In genomic region chr1:62747421-62748111, GRCm38 (mm10) we compare ENCODE assay signal across 12 mouse cellular contexts. TPM values are rescaled to one million over a fixed set of nuclear protein-coding genes. Genes with fewer than 3 reads are reported as not detected.
A peak's percentile ranks its signal among the peaks of the same experiment; 100 is the strongest.
DNase-seq lines count a peak whose midpoint lies in the region; ATAC-seq and TF ChIP-seq lines count a peak whose summit lies in the region.
"Had no signal": no experiment of that assay in that cellular context is flagged by ENCODE, and none has a peak within 500 bp of the region (broad histone marks: within the 10 kb centered on the region; RNA-seq: fewer than 3 reads in every experiment).

No protein-coding gene starts in this region.

- peak overlapping the region; percentile 30 for H3K27ac ChIP-seq in liver, adult 2 months (replicated peaks; ENCODE audit: insufficient read depth, low read depth, low read length)
- no peak overlapping the region for H3K27ac ChIP-seq in liver, embryonic 11.5 days (ENCODE audit: low read depth, low read length)
- H3K27ac ChIP-seq: forebrain, embryonic 15.5 days; hindbrain, embryonic 15.5 days; liver, embryonic 14.5 days had no signal

- ATAC-seq in liver, embryonic 11.5 days (replicated peaks; ENCODE audit: low FRiP score): no peak
- ATAC-seq: forebrain, embryonic 15.5 days had no signal

- intact Hi-C loops in heart, postnatal 36 days (cut with DNase I): loop anchor here (2.0 kb wide), 1 partner anchor 23 kb away; no protein-coding TSS in a partner anchor
- intact Hi-C loops in heart, postnatal 10 days (cut with DNase I): no loop called here

- no peaks in the 10 kb centered on the region for H3K9me3 ChIP-seq in liver, embryonic 11.5 days (ENCODE audit: control insufficient read depth, low read length)
- H3K9me3 ChIP-seq: forebrain, embryonic 15.5 days; hindbrain, embryonic 15.5 days had no signal

- no peak overlapping the region for H3K4me2 ChIP-seq in liver, embryonic 11.5 days
- H3K4me2 ChIP-seq: forebrain, embryonic 15.5 days; hindbrain, embryonic 15.5 days had no signal

- no peak for TF ChIP-seq POLR2A in liver, adult 2 months (IDR thresholded peaks at IDR 0.05; ENCODE audit: extremely low read depth, insufficient read depth, low read length)

- no peaks in the 10 kb centered on the region for H3K27me3 ChIP-seq in liver, adult 2 months (ENCODE audit: control insufficient read depth, insufficient read depth, low read length)
- no peaks in the 10 kb centered on the region for H3K27me3 ChIP-seq in liver, embryonic 11.5 days (replicated peaks; ENCODE audit: control insufficient read depth, insufficient read depth, low read length)
- H3K27me3 ChIP-seq: forebrain, embryonic 15.5 days; hindbrain, embryonic 15.5 days had no signal

- WGBS in liver, adult 2 months: 20% methylated on average over 10 of the region's 10 CpGs
- 70% methylated on average over 10 of the region's 10 CpGs for WGBS in liver, embryonic 11.5 days

- no peak overlapping the region for H3K9ac ChIP-seq in liver, adult 2 months (ENCODE audit: low read depth, low read length)
- H3K9ac ChIP-seq in liver, embryonic 11.5 days (ENCODE audit: low read depth, low read length): no peak overlapping the region
- H3K9ac ChIP-seq: forebrain, embryonic 15.5 days; hindbrain, embryonic 15.5 days; liver, embryonic 14.5 days had no signal

- no peaks in the 10 kb centered on the region for H3K79me2 ChIP-seq in liver, adult 2 months (ENCODE audit: control insufficient read depth, insufficient read depth, low read length)

- no peak overlapping the region for H3K4me3 ChIP-seq in liver, adult 2 months (ENCODE audit: insufficient read depth, low read depth, low read length)
- no peak overlapping the region for H3K4me3 ChIP-seq in liver, embryonic 11.5 days (ENCODE audit: low read depth, low read length)
- H3K4me3 ChIP-seq: forebrain, embryonic 15.5 days; hindbrain, embryonic 15.5 days had no signal

- peak; percentile 98 for DNase-seq in heart, adult 11 months
- DNase-seq in heart, postnatal 36 days: no peak
- DNase-seq in liver, adult 2 months (ENCODE audit: extremely low read depth, low read depth, low spot score): peak; percentile 79
- DNase-seq in liver, embryonic 11.5 days (ENCODE audit: low spot score): no peak
- peak; percentile 35 to 36 for DNase-seq in heart, postnatal 10 days
- DNase-seq in kidney, postnatal 36 days: peak; percentile 44 to 69
- DNase-seq in ovary, postnatal 36 days (ENCODE audit: low spot score): no peak
- DNase-seq: cerebellum, postnatal 14 days; right cerebral cortex, adult 18-20 months had no signal

- H3K4me1 ChIP-seq in liver, adult 2 months (ENCODE audit: control insufficient read depth, insufficient read depth, low read length): peaks cover 21% of the 10 kb centered on the region
- H3K4me1 ChIP-seq in liver, embryonic 11.5 days (replicated peaks; ENCODE audit: control insufficient read depth, insufficient read depth, low read length): no peaks in the 10 kb centered on the region

- no peaks in the 10 kb centered on the region for H3K36me3 ChIP-seq in liver, adult 2 months (ENCODE audit: control insufficient read depth, insufficient read depth, low read length)
- H3K36me3 ChIP-seq in liver, embryonic 11.5 days (ENCODE audit: control insufficient read depth, insufficient read depth, low read length): no peaks in the 10 kb centered on the region

- no peak for TF ChIP-seq CTCF in liver, adult 2 months (IDR thresholded peaks at IDR 0.05; ENCODE audit: low read depth, low read length)

RNA-seq across cellular contexts. Expression of gene Nrp2, which starts 44.5 kb away (rescaled TPM):
- total RNA-seq in heart, postnatal 36 days (2021): 10 to 100 TPM; 25.3 to 28.3 TPM
- total RNA-seq in liver, adult 2 months (2014; rRNA removed): 8.3 and 11.4 TPM in 2 replicates
- 3.2 and 3.3 TPM in 2 replicates for polyA plus RNA-seq in liver, adult 2 months (2012; rRNA removed)
- polyA plus RNA-seq in liver, embryonic 11.5 days (2014; fragmentation: Nextera tagmentation; extraction: Ambion mirVana): 5.2 and 6.2 TPM in 2 replicates
- total RNA-seq in heart, postnatal 10 days (2021): 10 to 100 TPM; 64.3 to 76.0 TPM

Comparison
In these comparisons a context has a peak if more than half of its experiments do, and no peak if none do; other contexts are left out.
1. DNase-seq: peak in heart, adult 11 months (single experiment), liver, adult 2 months (single experiment), heart, postnatal 10 days (2 of 2) and kidney, postnatal 36 days (2 of 2); none in heart, postnatal 36 days (0 of 2), liver, embryonic 11.5 days (single experiment) and ovary, postnatal 36 days (single experiment).